Mouse (Mus musculus): ENCODE measurements around the gene Serpina3b.
A peak's percentile ranks its signal among the peaks of the same experiment; 100 is the strongest.
"Not testable (repeated sequence)": the region's sequence is repeated elsewhere in the genome, so short reads cannot be mapped to it uniquely, and the experiment has no call there.

Gene Serpina3b

DNA sequence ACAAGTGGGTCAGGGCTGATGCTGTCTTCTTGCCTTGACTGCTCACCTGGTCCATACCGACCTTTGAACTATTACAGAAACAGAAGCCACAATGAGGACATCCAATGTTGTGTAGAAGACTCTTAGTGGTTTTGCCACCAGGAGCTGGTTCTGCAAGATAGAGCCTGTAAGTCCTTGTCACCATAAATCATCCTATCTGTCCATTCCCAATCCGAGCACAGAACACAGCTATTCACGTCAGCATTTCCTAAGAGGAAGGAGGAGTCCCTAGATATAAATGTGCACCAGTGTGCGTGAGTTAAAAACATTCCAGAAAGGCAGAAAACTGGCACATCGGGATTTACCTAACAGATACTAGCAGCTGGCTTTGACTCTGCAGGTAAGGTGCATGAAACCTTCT lies at the start of gene Serpina3b:
TSS of gene Serpina3b (plus strand) at position 301 of the 400 bp plus-strand sequence.
- DNase-seq (ENCODE audit: low read depth, low spot score): no peak

DNA sequence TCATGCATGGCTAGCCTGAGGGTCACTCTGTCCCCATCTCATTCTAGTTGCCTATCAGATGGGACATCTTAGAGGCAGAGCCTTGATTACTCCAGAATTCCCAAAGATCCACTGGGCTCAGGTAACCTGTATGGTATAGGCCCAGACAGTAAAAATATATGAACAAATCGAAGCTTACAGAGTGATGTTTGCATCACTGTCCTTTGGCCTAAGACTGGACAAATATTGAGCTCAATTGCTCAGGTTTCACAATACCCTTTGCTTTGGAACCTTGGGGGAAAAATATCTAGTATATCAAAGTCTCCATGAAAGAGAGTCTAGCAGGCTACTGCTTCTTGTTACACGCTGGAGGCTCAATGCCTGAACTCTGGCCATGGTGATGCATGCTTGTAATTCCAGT lies 37.7 kb upstream of the Serpina3b start:
- DNase-seq (ENCODE audit: low read depth, low spot score): no peak

DNA sequence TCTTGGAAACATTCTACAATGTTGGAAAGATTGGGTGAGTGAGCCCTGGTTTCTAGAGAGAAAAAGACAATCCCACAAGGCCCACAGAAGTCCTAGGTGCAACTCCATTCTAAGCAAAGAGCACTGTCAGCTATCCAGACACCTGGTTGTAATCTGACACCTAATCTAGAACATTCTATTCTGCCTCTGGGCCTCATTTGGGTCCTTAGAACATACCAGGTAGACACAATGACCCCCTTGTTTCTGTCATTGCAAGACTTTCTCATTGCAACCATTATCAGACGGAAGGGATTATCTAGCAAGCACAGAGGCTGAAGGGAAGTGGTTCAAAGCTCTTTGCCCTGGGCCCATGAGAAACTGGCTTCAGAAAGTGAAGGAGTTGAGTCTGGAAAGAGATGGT lies 36.5 kb upstream of the Serpina3b start:
- no peak for DNase-seq (ENCODE audit: low read depth, low spot score)

DNA sequence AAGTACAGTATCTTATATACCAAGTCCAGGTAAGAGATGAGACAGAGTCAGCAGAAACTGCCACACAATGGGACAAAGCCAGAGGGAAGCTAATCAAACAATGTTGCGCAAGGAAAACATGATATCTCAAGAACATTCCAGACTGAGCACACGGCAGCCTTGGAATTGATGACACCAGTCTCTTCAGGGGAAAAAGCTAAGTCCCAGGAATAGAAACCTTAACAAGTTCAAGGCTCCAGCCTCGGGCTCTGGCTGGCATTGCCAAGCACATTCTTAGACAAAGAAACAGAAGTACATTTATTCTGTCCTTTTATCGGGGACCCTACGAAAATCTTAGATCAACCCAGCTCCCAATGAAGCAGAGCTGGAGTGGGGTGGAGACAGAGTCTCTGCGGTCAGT lies 27.0 kb upstream of the Serpina3b start, which contains the start of gene Serpina5:
TSS of gene Serpina5 (plus strand) at position 346 of the 400 bp plus-strand sequence.
- DNase-seq (ENCODE audit: low read depth, low spot score): no peak

DNA sequence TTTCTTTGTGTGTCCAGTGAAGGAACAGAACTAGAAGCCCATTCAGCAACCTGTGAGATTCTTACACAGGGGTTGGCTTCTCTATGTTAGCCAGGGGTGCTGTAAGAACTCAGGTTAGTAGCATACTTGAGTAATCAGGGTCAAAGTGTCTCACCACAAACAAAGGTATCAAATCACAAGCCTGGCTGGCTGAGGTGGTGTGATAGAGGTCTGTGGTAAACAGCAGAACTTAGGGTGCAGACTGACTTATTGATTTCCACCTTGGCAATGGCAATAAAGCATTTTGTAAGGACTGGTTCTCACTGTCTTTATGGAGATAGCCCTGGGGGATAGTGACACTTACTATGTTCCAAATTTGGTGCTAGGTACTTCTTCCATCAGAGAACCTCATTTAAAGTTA lies 21.9 kb upstream of the Serpina3b start:
- DNase-seq (ENCODE audit: low read depth, low spot score): no peak

DNA sequence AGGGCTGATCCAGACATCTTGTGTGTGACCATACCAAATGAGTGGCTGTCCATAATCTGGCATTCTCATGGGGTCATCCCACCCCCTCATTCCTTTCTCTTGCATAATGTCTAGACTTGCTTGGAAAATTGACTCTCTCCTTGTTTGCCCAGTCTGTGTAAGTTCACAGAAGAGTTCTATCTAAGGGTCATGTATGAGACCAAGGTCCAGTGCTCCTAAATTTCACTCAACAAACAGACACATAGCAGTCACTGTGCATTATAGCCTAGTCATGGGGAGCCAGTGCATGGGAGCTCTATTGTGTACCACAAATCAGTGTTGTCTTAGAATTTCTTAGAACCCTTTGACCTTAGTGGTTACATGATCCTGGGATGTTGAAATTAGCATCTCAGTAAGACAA lies 20.9 kb upstream of the Serpina3b start:
- DNase-seq (ENCODE audit: low read depth, low spot score): no peak

DNA sequence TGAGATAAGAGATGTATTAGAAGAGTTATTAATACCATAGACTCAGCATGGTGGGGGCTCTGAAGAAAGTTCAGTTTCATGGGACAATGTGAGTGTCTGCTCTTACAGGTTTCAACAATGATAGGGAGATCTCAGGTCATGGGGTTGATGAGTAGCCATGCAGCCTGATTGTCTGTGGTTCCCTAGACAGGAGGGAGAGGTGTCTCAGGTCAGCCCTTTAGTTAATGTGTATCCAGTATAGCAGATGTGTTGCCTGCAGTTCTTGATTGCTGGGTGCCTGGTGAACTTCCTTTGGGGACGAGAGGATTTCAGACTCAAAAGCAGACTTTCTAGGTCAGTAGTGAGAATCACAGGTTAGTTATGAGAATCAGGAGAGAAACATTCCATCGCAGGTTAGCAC lies 19.3 kb upstream of the Serpina3b start:
- DNase-seq (ENCODE audit: low read depth, low spot score): no peak

DNA sequence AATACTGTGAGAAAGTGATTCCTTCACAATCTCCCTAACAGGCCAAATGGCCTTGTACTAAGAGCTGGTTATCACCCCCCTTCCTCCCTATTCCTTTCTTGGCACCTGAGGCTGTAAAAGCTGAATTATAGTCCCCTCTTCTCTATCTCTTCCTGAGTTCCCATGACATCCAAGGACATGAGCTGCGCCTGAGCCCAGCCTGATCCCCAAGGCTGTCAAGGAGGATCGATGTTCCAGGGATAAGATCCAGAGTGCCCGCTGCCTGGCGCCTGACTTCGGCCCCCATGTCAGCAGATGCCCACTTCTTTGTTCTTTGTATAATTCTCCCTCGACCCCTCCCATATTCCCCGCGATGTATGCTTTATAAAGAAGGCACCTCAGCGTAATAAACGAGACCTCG lies 15.5 kb upstream of the Serpina3b start, which contains the start of gene Serpina3a:
TSS of gene Serpina3a (plus strand) at position 392 of the 400 bp plus-strand sequence.
- not testable (repeated sequence) for DNase-seq (ENCODE audit: low read depth, low spot score)

DNA sequence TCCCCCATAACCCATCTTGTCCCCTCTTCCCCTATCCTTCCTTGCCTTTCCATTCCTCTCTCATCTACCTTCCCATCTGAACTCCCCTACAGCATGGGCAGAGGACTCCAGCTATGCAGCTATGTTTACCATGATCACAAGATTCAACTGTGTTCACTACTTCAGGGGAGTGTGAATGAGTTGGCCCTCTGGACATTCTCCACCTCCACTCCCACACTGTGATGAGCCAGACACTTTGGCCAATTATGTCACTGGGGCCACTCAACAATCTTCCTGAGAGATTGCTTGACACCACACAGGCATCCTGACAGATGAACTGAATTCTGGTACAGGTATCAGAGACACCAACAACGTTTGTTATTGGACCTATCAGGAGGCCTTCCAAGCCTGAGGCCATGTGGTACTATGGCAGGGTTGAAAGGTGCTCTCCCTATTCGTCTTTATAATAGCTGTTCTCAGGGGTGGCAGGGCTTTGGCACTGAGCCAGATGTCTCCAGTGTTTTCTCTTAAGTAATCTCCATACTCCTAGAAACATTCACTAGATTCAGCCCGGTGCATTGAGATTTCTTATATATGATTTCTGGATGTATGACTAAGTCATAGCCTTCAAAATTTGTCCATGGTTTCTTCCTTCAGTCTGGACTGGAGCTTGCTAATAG lies 12.7 kb upstream of the Serpina3b start:
- no peak for DNase-seq (ENCODE audit: low read depth, low spot score)

DNA sequence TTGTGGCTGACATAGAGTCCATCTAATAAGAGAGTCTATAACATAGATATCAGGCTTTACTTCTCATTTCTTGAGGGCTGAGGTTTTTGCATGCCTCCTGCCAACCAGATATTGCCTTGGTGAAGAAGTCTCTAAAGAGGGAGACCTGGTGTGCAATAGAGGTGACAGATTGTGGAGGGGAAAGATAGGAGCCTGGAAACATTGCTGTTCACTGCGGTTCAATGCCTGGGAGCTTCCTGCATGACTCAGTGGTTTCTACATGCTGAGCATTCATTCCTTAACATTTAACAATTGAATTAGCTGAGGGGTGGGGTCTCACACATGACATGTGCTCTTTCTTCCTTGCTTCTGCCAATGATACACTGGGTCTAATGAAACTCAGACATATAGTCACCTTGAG lies 4.7 kb upstream of the Serpina3b start:
- DNase-seq (ENCODE audit: low read depth, low spot score): peak; percentile 4

DNA sequence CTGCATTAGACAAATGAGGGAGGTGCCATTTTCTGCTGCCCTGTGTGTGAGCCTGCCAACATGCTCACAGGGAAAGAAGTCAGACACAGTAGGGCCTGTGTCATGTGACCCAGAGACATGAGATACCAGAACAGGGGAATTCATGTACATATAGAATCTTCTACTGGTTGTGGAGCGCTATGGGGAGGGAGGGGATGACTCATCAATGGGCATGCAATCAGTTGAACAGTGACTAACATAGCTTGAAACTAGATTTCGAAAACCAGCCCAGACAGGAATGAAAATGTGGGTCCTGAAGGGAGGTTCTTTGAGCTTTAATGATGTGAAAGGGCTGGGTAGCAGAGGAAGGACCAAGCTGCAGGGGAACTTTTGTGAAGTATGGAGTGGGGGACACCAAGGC lies 3.8 kb upstream of the Serpina3b start:
- DNase-seq (ENCODE audit: low read depth, low spot score): no peak

DNA sequence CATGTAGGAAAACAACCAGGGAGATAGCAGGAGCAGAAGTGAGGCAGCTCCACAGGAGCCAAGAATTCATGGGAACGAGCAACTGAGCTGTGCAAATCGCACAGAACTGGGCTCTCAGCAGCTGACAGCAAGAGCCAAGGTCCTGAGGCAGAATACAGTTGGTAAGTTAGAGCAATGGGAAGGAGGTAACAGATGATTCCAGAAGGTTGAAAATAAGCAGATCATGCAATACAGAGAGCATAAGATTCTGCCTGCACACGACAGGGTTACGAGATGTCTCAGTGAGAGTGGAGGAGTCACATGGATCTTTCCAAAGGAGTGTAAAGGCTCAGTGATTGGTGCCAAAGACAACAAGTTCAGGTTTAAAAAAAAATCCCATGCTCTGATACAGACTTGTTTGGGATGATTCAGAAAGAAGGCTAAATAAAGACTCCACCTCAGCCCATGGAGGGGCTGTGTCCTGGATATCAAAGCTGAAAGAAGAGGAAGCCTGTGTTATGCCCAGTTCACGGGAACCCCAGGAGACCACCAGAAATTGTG lies 2.7 kb upstream of the Serpina3b start:
- no peak for DNase-seq (ENCODE audit: low read depth, low spot score)

DNA sequence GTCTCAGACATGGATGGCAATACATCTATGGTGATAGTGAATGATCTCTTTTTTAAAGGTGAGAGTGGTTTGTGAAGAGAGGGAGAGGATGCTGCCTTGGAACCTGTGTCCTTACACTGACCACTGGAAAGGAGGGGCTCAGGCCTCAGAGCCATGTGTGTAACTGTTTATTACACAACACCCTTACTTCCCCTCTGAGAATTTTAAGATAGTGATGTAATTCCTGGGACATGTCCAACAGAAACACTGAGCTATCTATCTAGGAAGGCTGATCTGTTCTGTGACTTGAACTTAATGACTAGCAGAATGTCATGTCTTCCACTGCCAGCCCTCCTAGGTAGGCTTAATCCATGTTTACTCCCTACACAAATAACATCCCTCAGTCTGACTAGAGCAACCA lies 3.2 kb downstream of the Serpina3b start:
- DNase-seq (ENCODE audit: low read depth, low spot score): no peak

DNA sequence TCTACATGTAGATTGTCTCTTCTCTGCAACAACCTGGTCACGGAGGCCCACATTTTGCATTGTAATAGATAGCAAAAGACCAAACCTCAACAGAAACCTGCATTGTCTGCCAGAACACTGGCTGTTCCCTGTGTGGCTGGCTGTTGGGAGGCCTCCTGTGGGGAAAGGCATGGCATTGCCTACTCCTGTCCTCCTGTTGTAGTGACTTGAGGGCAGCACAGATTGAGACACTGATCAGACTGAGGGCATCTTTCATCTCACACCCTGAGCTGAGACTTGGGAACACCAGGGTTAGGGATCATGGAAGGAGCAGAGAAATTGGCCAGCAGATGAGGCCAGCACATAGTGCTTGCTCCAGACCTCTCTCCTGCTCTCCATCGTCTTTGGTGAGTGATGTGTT lies 10.4 kb downstream of the Serpina3b start:
- no peak for DNase-seq (ENCODE audit: low read depth, low spot score)

DNA sequence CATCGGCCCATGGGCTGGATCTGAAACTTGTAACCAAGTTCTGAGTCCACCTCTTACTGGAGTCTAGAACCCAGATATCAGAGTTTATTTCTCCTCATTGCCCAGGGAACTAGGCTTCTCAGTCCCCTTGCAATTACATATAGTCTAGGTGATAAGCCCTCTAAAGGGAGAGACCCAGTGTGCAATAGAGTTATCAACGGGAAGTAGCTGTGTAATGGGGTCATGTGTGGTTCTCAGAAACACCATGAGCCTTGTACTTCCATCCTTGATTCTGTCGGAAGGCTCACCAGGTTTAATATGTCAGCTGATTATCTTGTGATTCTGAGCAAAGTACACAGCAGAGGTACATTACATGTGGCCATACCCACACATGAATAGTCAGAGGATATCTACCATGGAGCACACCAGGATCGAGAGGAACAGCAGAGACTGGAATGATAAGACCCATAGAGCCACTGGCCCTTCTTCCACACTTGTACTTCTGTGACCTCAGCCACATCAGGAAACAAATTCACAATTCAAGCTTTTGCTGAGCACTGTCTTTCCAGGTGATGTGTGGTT lies 12.8 kb downstream of the Serpina3b start:
- DNase-seq (ENCODE audit: low read depth, low spot score): no peak

DNA sequence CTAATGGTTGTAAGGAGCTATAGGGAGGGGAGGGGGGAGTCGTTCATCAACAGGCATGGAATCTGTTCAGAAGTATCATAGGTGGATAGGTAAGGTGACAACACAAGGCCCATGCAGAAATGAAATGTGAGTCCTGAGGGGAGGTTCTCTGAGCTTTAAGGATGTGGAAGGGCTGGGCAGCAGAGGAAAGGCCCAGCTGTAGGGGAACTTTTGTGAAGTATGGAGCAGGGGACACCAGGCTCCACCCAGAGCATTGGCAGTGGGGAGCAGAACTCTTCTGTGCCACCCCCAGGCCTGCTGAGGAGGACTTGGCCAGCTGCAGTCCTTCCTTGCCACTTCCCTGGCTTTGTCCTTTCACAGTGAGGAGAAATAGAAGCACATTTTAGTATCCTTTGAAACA lies 13.7 kb downstream of the Serpina3b start:
- no peak for DNase-seq (ENCODE audit: low read depth, low spot score)

DNA sequence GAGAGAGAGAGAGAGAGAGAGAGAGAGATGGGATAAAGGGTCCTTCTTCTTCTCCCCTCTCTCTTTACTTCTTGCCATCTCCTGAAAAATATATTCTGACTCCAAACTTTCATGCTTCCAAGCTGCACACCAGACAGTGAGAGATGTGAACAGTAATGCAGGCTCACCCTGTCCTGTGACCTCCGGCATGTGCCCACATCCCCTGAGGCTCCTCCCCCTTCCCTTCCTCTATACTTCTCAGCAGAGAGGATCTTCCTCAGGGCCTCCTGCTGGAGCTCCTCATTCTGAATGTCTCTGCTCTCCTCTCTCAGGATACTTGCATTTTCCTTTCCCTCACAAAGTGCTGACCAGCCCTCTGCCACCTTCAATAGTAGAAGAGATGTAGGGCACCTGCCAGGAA lies 14.6 kb downstream of the Serpina3b start:
- DNase-seq (ENCODE audit: low read depth, low spot score): no peak

DNA sequence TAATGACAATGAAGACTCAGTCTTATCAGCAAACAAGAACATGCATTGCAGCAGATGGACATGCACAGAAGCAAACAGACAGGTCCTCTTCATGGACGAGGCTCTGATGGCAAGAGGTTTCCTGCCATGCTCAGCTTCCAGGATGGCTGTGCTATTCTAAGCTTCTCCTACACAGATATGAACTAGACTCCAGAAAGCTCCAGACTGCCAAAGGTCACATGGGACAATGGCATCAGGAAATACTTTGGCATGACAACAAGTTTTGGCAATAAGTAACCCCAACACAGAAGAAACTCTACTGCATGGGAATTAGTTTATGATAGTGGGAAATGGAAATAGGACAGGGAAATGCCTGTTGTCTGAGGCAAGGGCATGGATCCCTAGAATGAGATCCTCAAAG lies 15.5 kb downstream of the Serpina3b start:
- no peak for DNase-seq (ENCODE audit: low read depth, low spot score)

DNA sequence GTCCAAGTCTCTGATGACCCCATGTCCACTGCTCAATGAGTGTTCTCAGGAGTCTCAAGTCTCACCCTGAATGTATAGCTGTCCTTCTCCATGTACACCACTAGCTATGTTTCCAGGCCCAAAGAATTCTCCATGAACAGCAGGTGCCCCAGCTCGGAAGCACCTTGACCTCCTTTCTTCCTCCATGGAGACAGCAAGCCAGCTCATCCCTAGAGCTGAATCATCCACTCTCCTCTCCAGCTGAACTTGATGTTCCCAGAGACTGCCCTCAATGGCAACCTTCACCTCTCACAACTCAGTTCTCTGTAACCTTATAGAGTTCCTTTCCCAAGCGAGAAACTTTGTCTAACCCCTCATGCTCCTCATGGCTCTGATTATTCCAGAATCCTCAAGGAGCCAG lies 17.8 kb downstream of the Serpina3b start:
- DNase-seq (ENCODE audit: low read depth, low spot score): no peak

DNA sequence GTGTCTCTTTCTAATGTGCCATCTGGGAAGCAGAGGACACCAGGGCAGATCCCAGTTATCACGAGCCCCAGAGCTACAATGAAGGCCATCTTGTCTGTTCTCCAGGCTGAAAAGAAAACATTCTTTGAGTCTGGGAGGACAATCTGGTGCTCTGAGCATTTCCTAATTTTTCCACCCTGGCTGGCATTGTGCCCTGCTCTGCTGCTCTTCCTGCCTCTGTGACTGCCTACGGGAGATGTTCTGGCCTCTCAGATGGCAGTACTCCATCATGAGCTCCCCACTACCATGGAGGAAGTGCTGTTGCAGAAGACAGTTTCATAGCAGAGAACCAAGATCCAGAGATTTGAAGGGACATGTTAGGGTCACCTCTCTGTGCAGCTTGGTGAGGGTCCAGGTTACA lies 24.2 kb downstream of the Serpina3b start:
- no peak for DNase-seq (ENCODE audit: low read depth, low spot score)

DNA sequence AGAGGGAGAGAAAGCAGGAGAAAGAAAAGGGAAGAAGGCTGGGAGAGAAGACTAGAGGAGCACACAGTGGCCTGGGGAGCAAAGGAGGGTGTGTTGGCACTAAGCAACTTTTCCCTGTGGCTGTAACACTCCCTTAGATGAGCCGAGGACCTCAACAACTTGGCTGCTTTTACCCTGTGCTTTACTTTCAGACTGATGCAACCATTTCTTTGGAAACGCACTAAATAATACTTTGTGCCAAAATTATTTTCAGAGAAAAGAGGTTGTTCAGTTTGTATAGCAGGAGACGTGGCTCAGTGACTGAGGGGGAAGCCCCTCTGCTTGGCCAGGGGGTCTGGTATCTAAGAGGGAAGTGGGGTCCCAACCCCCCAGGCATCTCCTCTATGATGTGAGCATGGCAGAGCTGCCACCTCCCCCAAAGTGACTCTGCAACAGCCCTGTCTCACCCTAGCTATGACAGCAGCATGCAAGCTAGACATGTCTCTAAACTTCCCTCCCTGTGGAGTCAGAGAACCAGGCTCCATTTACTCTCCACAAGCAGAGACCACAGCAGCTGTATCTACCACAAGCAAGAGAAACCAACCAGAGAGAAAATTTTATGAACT lies 25.3 kb downstream of the Serpina3b start:
- DNase-seq (ENCODE audit: low read depth, low spot score): no peak

DNA sequence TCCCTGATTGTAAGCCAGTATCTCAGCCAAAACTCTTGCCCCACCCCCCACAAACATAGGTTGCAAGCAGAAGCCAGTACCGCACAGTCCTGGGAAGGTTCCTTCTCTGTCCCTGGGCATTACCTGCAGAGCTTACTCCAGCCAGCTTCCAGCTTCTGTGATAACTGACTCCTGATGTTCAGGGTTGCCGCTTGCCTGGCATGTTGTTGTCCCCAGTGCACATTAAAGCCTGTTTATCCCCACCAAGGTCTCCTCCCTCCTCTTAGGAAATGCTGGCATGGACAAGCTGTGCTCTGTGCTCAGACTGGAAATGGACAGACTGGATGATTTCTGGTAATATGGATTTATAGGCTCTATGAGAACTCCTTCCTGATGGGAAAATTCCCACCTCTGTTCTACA lies 25.9 kb downstream of the Serpina3b start, which contains the start of gene Serpina3c:
TSS of gene Serpina3c (minus strand) at position 215 of the 400 bp plus-strand sequence.
- DNase-seq (ENCODE audit: low read depth, low spot score): no peak

DNA sequence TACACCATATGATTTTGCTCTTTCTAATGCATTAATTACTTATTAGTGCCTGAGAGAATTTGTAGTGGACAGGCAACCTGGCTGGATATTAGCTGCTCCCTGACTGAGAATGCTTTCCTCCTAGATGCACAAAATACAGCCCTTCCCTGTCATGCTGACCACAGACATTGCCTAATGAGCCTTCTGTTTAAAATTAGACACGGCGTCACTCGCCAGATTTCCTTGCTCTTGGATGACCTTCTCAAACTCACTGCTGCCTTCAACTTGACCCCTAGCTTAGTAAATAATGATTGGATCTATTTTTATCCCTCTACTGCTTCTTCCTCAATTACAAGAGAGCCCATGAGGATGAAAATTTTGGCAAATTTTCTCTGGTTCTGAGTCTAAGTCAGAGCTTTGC lies 47.0 kb downstream of the Serpina3b start:
- no peak for DNase-seq (ENCODE audit: low read depth, low spot score)

Measured in ZHBTc4 (cell line).